Mouse (Mus musculus): ENCODE results near the gene Tnnt2.

DNA sequence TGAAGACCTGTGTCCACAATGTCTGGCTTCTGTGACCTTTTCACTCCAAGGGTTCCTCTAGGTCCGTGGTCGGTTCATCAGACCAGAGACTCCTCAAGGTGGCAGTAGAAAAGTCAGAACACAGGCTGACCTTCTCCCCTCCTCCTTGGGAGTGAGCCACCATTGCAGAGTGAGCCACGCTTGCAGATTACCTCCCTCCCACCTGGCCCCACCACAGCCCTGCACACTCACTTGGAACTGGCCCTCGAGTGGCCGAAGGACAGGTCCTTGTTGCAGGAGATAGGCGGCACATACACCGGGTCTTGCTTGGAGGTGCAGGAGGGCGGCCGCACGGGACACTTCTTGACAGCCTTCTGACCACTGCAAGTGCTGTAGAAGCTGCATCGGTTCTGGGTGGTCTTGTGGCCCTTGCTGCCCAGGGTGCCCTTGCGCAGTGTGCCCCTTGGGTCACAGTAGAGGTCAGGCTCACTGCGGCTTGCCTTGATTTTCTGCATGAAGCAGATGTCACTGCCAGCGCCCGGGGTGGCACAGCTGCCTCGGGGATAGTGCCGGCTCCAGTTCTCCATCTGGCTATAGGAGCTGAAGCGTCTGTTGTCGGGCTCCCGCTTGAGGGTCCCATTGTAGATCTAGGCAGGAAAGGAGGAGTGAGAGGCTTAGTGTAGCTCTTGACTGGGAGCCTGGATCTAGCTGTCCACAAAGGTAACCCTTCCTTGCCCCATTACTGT is 53.5 kb downstream of the Tnnt2 start:
- TF ChIP-seq CTCF (IDR thresholded peaks at IDR 0.05; ENCODE audit: low read depth), result no peak
- TF ChIP-seq EP300 (IDR thresholded peaks at IDR 0.05; ENCODE audit: low read depth), result no peak
